Mouse (Mus musculus) small intestine, adult 2 months (tissue): ENCODE data around the gene Hist1h2bb. TPM values are rescaled to one million over a fixed set of nuclear protein-coding genes. Genes with fewer than 3 reads are reported as not detected.
"Not testable (repeated sequence)": the region's sequence is repeated elsewhere in the genome, so short reads cannot be mapped to it uniquely, and the experiment has no call there.

Experiments used
- H3K27ac ChIP-seq: fragments of 200-500 bp; 2 replicates; pipeline ENCODE4 v1.5.1; 2012; ENCODE audit warnings: low read depth, low read length, control low read depth, inconsistent platforms; ENCODE audit not compliant: insufficient read depth
- H3K27me3 ChIP-seq: fragments of 200-500 bp; 2 replicates; pipeline ENCODE4 v1.6.1; 2012; ENCODE audit warnings: mild to moderate bottlenecking, moderate library complexity, low read length, inconsistent platforms; ENCODE audit not compliant: control insufficient read depth, insufficient read depth
- H3K36me3 ChIP-seq: fragments of 200-500 bp; 2 replicates; pipeline ENCODE4 v1.6.1; 2012; ENCODE audit warnings: mild to moderate bottlenecking, low read length, control low read depth, inconsistent platforms; ENCODE audit not compliant: control insufficient read depth, insufficient read depth
- H3K4me1 ChIP-seq: fragments of 200-500 bp; 2 replicates; pipeline ENCODE4 v1.6.1; 2012; ENCODE audit warnings: low read length, inconsistent platforms, mixed read lengths; ENCODE audit not compliant: control insufficient read depth, insufficient read depth, insufficient read length
- H3K4me3 ChIP-seq: fragments of 200-500 bp; 2 replicates; pipeline ENCODE4 v1.5.1; 2012; ENCODE audit warnings: low read depth, mild to moderate bottlenecking, control low read depth, inconsistent platforms, low read length, moderate library complexity
- CTCF ChIP-seq: fragments of 200-500 bp; IDR thresholded peaks from 2 replicates; pipeline ENCODE4 v1.5.1; 2012; ENCODE audit warnings: low read depth, mild to moderate bottlenecking, control low read depth, inconsistent platforms, low read length, moderate library complexity, mixed read lengths; ENCODE audit not compliant: insufficient replicate concordance, insufficient read length; ENCODE audit errors: extremely low read depth
- POLR2A ChIP-seq: fragments of 200-500 bp; IDR thresholded peaks from 2 replicates; pipeline ENCODE4 v1.6.1; 2012; ENCODE audit warnings: low read depth, mild to moderate bottlenecking, control low read depth, inconsistent platforms, low read length, moderate library complexity
- WGBS: fragments of 180-500 bp; shearing (Covaris S2); methylation state at CpG from one replicate; pipeline ENCODE4 v1.1.7; 2018; 5-methylcytosine and 5-hydroxymethylcytosine counted together
- polyA plus RNA-seq: library from polyadenylated mRNA; depleted of rRNA; stranded (reverse); fragments of >200 nt; gene quantifications from 2 replicates; pipeline ENCODE4 v1.2.3, GENCODE M21; 2012

Hist1h2bb gene
- polyA plus RNA-seq, 1 experiment = 17.8 TPM

GRCm38 (mm10) chr13:23764324-23765171, 18.0 kb downstream of the Hist1h2bb start:
- Histone ChIP-seq H3K27me3 (no peaks in the 10 kb centered on the region), H3K4me3 (peak overlapping the region; percentile 71), H3K4me1 (peaks cover 16% of the 10 kb centered on the region), H3K36me3 (no peaks in the 10 kb centered on the region), H3K27ac (no peak overlapping the region)
- 55% methylated on average over 12 of the region's 12 CpGs for WGBS
- TF ChIP-seq POLR2A (no peak), CTCF (no peak)

GRCm38 (mm10) chr13:23765172-23765513, 18.6 kb downstream of the Hist1h2bb start:
- H3K4me1 ChIP-seq = peaks cover 12% of the 10 kb centered on the region
- no peak overlapping the region for H3K27ac ChIP-seq
- no peak overlapping the region for H3K4me3 ChIP-seq
- H3K36me3 ChIP-seq = no peaks in the 10 kb centered on the region
- 74% methylated on average over 1 of the region's 1 CpGs for WGBS
- no peaks in the 10 kb centered on the region for H3K27me3 ChIP-seq
- TF ChIP-seq CTCF (no peak), POLR2A (no peak)

GRCm38 (mm10) chr13:23766772-23767171, 20.2 kb downstream of the Hist1h2bb start:
- TF ChIP-seq CTCF (no peak), POLR2A (no peak)
- Histone ChIP-seq H3K27me3 (no peaks in the 10 kb centered on the region), H3K36me3 (no peaks in the 10 kb centered on the region), H3K4me1 (peaks cover 12% of the 10 kb centered on the region), H3K4me3 (no peak overlapping the region), H3K27ac (peak overlapping the region; percentile 66)

- H3K27me3 ChIP-seq = no peaks in the 10 kb centered on the region
- peaks cover 10% of the 10 kb centered on the region for H3K4me1 ChIP-seq
- no peak overlapping the region for H3K27ac ChIP-seq
- H3K36me3 ChIP-seq = no peaks in the 10 kb centered on the region
- 57% methylated on average over 5 of the region's 5 CpGs for WGBS
- H3K4me3 ChIP-seq = no peak overlapping the region
- no peak for TF ChIP-seq CTCF
Observed at GRCm38 (mm10) chr13:23768834-23769397, 22.4 kb downstream of the Hist1h2bb start.

GRCm38 (mm10) chr13:23769613-23770012, 23.1 kb downstream of the Hist1h2bb start, which contains the start of gene Trim38:
Trim38 (plus strand) TSS chr13:23769913.
- not testable (repeated sequence) for H3K4me1 ChIP-seq, H3K27me3 ChIP-seq, H3K4me3 ChIP-seq, H3K27ac ChIP-seq, H3K36me3 ChIP-seq
- 89% methylated on average over 2 of the region's 2 CpGs for WGBS

- peaks cover 13% of the 10 kb centered on the region; the same call in 1 of the 2 replicates for H3K4me1 ChIP-seq
- no peaks in the 10 kb centered on the region for H3K27me3 ChIP-seq
- no peaks in the 10 kb centered on the region for H3K36me3 ChIP-seq
- H3K4me3 ChIP-seq = no peak overlapping the region
- H3K27ac ChIP-seq = no peak overlapping the region
- no peak for TF ChIP-seq POLR2A
- TF ChIP-seq CTCF = no peak
- 37% methylated on average over 21 of the region's 21 CpGs for WGBS
Observed at GRCm38 (mm10) chr13:23772561-23773313, 26.2 kb downstream of the Hist1h2bb start.

- 0 out of 2 replicates have a peak, but pooled peaks cover 3% of the 10 kb centered on the region for H3K36me3 ChIP-seq
- 71% methylated on average over 7 of the region's 7 CpGs for WGBS
- H3K27me3 ChIP-seq = no peaks in the 10 kb centered on the region
- peak overlapping the region; percentile 72 for H3K27ac ChIP-seq
- TF ChIP-seq CTCF (no peak), POLR2A (no peak)
- peaks cover 19% of the 10 kb centered on the region for H3K4me1 ChIP-seq
- no peak overlapping the region for H3K4me3 ChIP-seq
Observed at GRCm38 (mm10) chr13:23778339-23778738, 31.8 kb downstream of the Hist1h2bb start.
